Mouse (Mus musculus) common myeloid progenitor, adult 5-6 weeks (primary cell): ENCODE measurements around the gene Rsph3b. TPM values are rescaled to one million over a fixed set of nuclear protein-coding genes. Genes with fewer than 3 reads are reported as not detected.
"Not testable (repeated sequence)": the region's sequence is repeated elsewhere in the genome, so short reads cannot be mapped to it uniquely, and the experiment has no call there.

Experiments used
- ATAC-seq: replicated peaks from 2 replicates; pipeline ENCODE4 v1.8.0; 2016; ENCODE audit warnings: low read depth, mild to moderate bottlenecking, moderate TSS enrichment, inconsistent platforms; ENCODE audit not compliant: poor library complexity, severe bottlenecking
- total RNA-seq: library from RNA; stranded (forward); fragments of 200-1000, 187-1606 nt; gene quantifications from 2 replicates; pipeline ENCODE4 v1.2.3, GENCODE M21; 2017

The Rsph3b gene
- total RNA-seq, 1 experiment from 2014 or later = 46.6 TPM

DNA sequence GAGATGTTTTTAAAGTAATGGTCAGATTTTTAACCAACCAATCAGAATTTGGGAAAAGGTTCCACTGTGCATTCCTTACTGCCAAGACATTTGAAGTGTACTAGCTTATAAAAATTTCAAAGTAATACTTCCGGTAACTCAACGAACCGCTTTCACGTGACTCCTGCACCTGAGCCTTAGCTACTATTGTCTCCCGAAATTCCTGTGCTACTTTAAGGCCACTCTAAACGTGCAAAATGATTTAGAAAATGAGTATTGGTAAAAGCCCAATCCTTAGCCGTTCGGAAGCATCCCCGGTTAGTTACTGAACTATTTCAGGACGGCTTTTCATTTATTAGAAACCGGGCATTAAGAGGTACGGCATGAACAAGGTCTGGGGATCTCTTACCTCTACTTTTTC, 11.9 kb upstream of the Rsph3b start:
- ATAC-seq = not testable (repeated sequence)

DNA sequence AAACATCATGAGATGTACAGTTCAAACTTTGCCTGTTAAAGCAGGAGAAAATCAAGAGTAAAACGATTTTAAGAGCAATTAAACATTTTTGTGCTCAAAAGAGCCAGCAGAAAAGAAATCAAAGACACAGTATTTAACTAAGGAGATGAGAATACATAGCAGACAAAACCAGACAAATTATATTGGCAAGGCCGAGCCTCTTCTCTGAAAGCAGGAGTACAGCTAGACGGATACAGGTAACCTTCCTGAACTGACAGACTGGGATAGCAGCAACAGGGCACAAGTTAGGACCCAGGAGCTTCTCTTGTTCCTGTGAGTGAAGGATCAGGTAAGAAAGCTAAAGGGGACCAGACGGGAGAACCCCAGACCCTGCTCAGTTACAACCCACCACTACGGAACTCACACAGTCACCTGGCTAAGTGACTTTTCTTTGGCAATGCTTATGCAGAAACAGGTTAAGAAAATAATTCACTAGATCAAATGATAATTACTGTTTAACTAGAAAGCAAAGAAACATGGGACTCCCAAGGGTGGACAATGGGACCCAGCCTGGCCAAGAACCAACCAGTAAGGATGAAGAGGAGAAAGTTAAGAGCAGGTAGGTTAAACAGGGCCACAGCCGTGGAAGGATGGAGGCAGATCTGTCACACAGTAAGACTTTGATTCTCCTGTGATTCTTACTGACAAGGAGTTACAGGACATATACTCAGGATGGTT, 11.2 kb upstream of the Rsph3b start:
- ATAC-seq = not testable (repeated sequence)

DNA sequence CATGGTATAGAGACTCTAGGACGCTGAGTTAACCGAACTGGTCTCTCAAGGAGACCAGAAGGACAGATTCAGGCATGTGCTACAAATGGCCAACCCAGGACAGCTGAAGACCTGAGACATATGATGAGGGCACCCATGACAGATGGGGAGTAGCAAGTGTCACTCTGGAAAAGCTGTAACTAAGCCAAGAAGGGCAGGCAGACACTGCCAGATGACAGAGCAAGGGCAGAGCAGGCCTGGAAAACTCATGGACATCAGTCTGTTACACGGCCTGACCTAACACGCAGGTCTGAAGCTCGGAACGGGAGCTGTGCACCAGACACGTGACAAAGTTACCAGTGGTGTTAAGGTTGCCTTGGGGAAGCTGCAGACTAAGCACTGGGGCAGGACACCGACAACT, 10.4 kb upstream of the Rsph3b start:
- ATAC-seq = not testable (repeated sequence)

DNA sequence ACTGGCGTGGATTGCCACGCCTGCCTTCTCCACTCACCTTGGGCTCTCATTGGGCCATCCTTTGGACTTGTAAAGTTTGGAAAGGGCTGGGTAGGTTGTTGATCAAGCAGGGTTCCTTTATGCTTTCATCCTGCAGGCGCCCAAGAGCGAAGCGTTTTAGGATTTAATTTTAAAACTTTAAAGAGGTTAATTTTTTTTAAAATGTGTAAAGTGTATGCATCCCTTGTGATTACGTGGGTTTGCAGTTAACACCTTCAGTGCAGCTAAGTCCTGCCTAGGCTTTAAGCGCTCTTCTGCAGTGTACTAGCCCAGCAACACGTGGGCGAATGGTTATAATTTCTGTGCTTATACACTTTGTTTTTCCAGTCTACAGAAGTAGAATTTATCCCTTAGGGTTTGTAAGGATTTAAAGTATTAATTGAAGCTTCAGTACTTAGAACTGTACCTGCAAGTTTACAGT, 317 bp upstream of the Rsph3b start:
- peak; percentile 84; the same call in 1 of the 2 replicates for ATAC-seq

DNA sequence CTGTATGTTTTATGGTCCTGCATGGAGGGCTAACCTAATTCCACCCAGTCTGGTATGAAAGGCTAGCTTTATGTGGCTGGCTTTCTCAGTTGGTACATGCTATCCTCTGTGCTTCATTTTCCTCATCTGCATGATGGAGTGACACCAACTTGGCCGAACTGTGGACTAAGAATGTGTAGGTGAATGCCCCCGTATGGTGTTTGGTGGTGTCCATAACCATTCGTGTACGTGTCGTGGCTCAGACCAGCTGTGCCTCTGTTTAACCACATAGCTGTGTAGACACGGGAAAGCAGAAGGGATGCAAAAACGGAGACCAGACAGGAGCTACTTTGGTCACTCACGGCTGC, 872 bp downstream of the Rsph3b start:
- not testable (repeated sequence) for ATAC-seq

DNA sequence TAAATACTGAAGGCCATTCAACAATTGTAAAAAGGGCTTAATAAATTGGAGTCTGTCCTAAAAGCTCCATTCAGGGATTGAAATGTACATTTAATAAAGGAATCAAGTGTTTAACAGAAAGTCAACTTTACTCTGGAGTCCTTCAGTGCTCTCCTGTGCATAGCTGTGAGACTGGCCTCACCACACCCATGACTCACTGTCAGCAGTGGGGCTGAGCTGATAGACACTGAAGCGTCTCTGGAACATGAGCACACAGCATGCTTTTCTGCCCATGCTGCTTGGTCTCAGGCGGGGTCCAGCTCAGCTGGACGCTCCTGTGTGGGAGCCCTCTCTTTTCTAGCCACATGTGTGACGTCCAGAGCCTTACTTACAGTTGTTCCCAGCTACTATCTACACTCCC, 5.9 kb downstream of the Rsph3b start:
- not testable (repeated sequence) for ATAC-seq

DNA sequence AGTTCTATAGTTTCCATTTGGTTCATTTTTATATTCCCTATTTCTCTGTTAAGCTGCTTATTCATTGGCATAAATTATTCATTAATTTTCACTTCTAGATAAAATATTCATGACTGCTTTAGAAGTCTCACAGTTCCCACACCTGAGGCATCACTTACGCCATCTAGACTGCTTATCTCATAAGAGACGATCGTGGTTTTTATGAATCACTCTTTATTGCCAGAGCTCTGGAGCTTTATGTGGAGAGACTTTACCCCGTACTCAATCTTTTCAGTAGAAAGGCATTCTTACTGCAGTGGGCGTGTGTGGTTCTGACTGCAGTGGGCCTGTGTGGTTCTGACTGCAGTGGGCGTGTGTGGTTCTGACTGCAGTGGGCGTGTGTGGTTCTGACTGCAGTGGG, 16.9 kb downstream of the Rsph3b start:
- not testable (repeated sequence) for ATAC-seq

DNA sequence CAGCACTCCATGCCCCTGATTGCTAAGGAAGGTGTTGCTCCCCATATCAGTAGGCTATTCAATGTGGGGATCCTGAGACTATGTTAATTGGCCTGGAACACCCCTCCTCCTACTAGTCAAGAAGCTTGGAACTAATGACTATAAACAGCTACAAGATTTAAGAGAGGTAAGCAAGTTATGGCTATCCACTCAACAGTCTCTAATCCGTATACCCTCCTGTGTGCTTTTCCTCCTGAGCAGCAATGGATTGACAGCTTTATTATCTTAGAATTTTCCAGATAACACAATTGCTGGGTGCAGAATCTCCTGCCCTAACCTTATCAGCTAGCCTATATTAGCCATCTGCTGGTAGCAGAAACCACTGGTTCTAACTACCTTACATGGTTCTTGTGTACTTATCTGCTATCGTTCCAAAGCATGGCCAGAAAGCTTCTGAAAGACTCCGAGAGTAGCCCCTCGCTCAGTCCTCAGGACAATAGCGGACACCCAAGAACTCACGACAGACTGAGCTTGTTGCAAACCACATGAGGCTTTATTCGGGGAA, 28.1 kb downstream of the Rsph3b start:
- ATAC-seq = peak; percentile 76

DNA sequence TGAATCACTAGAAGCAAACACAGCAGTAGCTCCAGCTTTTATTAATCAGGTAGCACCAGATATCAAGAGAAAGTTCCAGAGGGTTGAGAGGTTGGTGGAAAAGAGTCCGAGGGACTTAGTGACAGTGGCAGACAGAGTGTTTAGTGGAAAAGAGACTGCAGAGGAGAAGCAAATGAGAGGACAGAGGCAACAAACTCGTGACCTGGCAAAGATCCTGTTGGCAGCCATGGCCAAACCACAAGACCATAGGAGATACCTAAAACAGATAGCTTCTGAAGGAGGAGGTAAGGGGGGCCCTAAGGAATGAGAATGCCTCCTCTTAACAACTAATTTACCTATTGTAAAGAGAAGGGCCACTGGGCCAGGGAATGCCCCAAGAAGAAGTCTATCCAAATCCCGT, 29.1 kb downstream of the Rsph3b start:
- ATAC-seq = peak; percentile 67

DNA sequence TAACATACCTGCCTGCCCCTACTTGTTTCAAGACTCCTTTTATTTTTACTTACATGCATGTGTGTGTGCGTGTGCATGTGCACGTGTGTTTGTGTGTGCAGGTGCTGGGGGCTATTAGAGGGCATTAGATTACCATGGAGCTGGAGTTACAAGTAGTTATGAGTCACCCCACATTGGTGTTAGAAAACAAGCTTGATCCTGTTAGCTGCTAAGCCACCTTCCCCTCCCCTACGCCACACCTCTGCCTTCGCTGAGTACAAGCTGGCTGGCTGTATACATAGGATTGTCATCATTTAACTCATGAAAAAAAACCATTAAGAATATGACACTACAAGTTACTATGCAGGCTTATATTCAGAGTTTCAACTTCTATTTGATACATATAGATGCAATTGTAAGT, 33.2 kb downstream of the Rsph3b start:
- ATAC-seq = not testable (repeated sequence)

DNA sequence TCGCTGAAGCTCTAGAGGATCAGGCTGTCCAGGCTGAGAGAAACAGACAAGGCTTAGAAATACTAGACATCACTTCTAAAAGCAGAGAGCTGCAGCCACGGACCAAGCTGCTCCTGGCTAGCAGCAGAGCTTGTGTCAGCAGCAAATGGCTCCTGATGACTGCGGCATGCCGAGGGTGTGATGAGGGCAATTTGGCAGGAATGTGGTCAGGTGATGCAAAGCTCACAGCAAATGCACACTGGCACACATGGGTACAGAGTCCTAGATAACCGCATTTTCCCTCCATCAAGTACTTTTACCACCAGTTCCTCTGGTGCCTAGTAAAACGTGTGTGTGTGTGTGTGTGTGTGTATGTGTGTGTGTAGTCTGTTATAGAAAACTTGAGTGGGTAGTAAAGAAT, 34.4 kb downstream of the Rsph3b start:
- not testable (repeated sequence) for ATAC-seq

DNA sequence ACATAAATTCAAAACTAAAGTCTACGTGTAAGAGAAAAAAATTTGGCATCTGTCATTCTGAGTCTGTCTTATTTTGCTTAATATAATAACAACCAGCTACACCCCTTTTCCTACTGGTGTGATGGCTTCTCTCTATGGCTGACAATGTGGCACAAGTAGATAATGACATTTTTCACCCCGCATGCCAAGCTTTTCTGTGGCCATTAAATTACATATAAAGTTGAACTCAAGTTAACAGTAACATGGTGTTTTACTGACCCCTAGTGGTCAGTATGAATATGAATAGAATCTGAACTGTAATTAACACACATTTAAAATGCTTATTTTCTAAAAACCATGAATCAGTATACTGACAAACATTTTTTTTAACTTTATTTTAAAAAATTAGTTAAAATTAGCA, 48.1 kb downstream of the Rsph3b start:
- ATAC-seq = peak; percentile 95

DNA sequence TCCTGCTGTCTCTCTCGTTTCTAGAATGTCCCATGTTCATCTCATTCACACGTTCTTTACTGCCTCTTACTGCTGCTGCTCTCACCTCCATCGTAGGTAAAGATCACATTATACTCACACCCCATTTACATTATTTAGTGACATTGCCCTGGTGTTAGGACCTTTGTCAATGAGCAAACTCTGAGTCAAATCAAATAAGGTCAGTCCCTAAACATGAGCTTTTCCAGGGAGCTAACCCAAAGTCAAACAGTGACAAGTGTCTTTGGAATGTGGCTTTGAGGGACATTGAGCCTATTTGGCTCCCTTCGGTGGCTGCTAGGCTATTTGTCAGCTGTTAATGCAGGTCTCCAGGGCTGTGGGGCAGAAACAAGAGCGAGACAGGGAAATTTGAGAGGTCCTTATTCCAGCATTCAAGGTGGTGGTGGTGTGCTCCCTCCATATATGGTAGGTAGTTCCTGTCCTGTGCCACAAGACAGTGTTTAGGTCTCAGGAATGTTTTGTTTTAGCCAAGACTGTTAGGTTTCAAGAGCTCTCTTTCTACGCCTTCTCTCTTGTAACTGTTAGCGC, 50.4 kb downstream of the Rsph3b start:
- not testable (repeated sequence) for ATAC-seq

DNA sequence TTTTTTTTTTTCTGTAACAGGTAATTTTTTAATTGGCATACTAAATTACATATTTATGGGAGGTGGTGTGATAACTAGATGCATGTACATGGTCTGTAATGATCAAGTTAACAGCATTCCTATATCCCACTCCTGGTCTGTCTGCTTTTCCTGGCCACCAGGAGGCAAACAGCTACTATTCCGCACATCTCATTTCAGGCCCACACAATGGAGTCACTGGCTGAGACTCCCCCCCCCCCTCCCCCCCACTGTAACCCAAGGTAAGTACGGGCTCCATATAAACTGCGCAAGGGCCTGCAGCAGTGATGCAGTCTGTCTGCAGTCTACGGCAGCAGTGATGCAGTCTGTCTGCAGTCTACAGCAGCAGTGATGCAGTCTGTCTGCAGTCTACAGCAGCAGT, 51.7 kb downstream of the Rsph3b start:
- ATAC-seq = no peak

DNA sequence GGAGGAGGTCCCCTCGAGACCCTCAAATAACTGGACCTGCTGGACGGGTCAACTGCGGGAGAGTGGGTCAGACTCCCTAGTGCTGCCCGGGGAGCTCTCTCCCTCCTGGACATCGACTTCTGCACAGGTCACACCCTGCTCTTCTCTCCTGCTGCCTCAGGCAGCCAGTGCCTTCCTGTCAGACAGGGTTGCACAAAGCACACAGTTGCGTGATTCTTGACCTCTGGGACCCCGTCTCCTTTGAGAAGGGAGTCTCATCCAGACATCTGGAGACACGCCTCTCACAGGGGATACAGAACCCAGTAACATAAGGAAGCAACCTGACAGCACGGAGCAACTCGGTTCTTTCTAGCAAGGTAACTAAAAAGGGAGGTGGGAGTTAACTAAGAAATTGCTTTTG, 55.1 kb downstream of the Rsph3b start:
- no peak for ATAC-seq

DNA sequence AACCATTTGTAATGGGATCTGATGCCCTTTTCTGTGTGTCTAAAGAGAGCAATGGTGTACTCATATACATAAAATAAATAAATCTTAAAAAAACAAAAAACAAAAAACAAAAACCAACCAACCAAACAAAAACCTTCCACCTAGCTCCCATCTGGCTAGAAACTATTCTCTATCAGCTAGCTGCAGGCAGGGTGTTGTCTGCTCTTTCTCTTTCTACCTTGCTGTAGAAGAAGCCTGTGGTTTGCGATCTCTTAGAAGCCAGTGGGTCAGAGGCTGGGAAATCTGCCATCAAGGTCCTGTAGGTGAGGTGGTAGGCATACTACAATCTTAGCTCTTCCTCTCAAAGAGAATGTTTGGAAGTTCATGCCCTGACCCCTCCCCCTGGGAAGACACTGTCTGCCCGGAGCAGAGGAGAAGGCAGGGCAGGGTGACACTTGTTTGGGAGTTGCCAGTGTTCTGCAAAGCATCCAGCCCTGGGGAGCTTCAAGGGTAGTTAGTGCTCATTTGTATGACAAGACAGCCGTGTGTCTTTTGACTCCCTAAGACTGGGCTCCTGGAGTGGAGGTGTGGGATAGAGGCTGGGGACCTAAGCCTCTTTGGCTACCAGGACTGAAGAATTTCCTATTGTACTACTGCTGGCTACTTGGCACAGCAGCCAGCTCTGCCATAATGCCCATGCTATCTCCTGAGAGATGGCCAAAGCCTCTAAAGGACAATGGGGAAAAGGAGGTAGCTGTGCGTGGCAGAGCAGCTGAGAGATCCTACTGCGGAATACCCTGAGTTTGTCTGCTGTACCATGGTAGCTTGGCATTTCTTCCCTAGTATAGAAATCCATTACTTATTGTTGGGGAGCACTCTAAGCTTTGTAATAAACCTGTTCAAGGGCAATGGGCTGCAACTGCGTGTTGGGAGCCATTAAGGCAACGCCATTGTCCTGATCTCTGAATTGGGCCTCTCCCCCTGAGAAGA, 56.2 kb downstream of the Rsph3b start:
- 0 out of 2 replicates have a peak, but pooled peaks have one; percentile 60 for ATAC-seq

DNA sequence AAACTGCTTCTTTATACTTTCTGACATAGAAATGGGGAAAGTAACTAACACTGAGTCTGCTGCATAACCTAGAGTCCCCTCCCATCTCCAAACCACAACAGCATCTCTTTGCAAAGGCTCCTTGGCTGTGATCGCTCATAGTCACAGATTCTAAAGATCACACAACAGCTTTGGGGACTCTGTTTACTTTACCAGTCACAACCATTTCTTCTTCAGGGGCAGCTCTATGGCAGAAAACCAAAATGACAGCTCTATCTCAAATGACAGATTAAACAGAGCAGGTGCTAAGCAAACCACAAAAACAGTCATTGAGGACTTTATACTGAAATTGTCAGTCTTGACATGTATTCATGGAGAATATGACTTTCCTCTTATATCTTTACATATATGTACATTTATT, 62.0 kb downstream of the Rsph3b start:
- ATAC-seq = 0 out of 2 replicates have a peak, but pooled peaks have one; percentile 11

DNA sequence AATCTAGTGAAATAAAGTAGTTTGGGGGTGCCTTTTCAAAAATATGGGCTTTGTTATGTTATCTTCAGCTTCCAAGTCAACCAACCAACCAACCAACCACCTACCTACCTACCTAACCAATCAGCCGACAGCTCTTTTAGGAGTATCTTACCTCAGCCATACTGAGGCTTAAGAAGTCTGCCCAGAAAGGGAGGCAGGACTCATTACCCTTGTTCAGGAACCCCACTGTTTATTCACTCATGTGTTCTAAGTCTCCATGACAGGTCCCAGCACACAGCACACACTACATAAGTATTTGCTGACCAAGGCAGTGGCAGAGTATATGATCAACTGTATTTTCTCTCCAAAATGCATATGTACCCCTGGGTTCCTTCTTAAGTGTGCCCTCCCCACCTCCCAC, 64.0 kb downstream of the Rsph3b start:
- ATAC-seq = no peak

DNA sequence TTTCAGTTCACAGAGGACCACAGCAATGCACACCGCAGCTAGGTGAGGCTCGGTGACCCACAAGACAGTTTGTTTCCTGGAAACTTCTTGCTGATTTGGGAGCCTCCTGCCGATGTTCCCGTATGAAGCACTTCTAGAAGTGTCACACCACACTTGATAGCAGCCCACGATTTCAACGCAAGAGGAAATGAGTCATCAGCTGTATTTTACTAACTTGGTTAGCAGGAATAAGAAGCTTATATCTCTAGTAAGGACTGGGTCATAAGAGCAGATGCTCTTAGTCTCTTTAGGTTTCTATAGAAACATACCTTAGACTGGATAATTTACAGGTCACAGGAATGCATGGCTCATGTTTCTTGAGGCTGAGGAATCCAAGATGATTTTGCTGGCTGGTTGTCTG, 67.2 kb downstream of the Rsph3b start:
- ATAC-seq = no peak

DNA sequence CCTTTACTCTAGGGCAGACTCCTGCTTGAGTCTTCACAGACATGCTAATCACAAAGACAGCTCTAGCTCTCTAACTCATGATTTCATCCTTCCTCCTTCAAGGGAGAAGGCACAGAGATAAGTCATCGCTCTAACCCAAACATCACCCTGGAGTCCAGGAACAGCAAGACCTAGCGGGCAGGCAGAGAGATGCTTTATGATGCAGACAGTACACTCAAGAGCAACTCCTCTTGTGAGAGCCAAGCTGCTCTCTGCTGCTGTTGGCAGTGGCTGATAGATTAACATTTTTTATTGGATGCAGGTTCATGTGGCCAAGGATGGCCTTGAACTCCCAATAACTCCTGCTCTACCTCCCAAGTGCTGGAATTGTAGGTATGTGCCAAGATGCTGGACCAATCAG, 77.1 kb downstream of the Rsph3b start:
- ATAC-seq = no peak
